Mouse (Mus musculus) activated CD4-positive, CD25-positive, alpha-beta regulatory T cell, adult 4 months (primary cell): ENCODE data around the gene Kdm2b. TPM values are rescaled to one million over a fixed set of nuclear protein-coding genes. Genes with fewer than 3 reads are reported as not detected.
A peak's percentile ranks its signal among the peaks of the same experiment; 100 is the strongest.

Source experiments
- ATAC-seq: one replicate; pipeline ENCODE4 v1.8.0; 2017
- polyA plus RNA-seq, 2 experiments: library from polyadenylated mRNA; unstranded; fragments of 100-300 nt; shearing (Covaris generic); gene quantifications; one replicate each; pipeline ENCODE4 v1.2.1; 2017

Gene Kdm2b
- polyA plus RNA-seq, 2 experiments from 2014 or later: 28.2 to 43.2 TPM

DNA sequence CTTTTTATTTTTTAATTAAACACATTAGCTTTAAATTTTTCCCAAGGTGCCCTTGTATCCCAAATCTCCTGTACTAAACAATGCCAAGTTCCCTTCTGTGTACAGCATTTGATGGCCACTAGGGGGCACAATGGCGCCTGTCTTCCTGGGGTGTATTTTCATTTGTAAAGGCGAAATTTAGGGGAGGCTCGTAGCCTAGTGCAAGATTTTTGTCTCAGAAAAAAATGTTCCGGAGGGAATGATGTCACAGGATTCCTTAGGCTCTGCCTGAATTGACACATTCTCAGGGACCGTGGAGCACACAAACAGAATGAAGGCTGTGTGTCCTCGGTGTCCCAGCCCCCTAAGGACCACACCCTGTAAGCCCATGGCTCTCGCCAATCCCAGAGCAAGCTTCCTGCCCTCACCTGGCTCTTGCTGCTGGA is 64.1 kb downstream of the Kdm2b start:
- ATAC-seq: no peak

DNA sequence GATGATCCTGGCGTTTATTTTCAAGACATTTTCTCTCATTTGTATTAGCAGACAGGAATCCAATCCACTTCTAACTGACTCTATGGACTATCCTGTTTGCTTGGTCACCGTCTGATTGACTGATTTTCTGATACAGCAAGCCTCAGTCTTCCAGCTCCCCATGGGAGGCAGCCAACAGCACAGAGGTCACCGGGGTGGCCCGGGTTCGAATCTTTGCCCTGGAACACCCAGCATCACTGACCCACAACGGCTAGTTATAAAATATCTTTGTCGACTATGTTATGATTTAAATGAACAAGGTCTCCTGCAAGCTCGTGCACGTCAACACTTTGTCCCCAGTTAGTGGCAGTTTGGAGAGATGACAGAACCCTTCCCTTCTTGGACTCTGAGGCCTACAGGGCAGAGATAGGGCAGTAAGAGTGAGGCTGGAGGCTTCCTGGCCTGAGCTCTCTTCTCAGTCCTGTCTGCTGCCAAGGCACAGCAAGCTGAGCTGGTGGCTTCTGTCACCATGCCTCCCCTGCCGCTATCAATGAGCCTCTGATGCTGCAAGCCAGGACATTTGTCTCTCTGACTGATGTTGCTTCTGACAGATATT is 65.7 kb downstream of the Kdm2b start:
- no peak for ATAC-seq

DNA sequence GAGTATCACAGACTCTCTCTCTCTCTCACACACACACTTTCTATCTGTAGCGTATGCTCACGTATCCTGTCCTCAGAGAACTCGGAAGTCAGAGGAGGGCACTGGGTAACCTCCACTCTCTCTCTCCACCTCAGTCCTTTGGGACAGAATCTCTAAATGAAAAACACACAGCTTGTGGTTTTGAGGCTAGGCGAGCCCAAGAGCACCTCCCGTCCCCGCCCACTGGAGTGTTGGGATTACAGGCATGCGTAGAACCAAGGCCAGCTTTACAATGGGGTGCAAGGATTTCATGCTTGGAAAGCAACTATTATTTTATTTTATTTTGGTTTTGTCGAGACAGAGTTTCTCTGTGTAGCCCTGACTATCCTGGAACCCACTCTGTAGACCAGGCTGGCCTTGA is 67.7 kb downstream of the Kdm2b start:
- no peak for ATAC-seq

DNA sequence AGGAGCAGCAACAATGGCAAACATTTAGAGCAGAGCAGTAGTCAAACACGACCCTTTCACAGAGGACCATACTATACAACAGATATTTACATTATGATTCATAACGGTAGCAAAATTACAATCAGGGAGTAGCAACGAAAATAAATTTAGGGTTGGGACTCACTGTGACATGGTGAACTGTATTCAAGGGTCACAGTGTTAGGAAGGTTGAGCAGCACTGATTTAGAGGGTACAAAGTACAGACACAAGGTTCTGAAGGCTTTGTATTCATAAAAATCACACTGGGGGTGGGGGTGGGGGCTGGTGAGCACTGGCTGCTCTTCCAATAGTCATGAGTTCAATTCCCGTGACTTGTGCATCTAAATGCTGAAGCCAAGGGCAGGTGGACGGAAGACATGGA is 69.1 kb downstream of the Kdm2b start:
- no peak for ATAC-seq

DNA sequence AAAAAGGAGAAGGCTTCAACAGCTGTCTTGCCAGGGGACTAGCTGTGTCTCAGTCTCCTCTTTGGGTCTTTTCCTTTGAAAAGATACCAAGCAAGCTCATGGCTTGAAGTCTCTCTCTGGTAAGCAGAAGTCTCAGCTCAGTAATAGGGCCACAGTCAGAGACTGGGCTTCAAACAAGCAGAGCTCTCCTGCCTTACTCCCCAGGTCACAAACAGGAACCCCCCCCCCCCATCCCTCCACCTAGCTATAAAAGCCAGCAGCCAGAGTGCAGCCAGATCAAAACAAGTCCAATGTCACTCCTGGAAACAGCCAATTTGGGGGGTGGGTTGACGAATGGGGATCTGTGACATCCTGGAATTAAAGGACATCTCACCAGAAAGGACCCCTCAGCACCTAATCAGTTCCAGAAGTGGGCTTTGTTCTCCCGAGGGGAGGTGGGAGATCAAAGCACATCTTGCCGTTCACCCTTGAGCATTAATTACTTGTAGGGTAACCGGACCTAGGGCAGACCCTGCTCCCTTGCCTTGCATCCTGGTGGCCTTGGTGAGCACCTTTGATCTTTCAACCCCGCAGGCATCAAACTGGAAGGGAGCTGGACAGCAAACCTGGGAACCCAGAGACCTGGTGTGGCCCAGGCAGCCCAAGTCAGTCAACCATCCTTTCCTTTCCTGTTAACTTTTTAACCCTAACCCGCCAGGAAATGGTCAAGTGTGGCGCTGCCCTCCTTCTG is 71.5 kb downstream of the Kdm2b start:
- ATAC-seq: no peak

DNA sequence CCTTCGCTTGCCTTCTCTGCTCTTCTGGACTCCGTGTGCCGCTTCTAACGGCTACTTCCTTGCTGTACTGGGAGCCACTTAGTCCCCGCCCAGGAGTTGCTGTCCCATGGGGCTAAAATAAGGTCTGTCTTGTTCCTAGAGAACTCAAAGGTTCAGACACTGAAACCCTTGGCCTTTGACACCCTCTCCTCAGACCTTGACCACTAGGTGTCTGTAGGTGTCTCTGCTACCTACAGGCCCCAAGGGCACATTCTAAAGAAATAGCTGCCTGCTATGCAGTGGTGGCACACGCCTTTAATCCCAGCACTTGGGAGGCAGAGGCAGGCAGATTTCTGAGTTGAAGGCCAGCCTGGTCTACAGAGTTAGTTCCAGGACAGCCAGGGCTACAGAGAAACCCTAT is 73.5 kb downstream of the Kdm2b start:
- ATAC-seq: no peak

DNA sequence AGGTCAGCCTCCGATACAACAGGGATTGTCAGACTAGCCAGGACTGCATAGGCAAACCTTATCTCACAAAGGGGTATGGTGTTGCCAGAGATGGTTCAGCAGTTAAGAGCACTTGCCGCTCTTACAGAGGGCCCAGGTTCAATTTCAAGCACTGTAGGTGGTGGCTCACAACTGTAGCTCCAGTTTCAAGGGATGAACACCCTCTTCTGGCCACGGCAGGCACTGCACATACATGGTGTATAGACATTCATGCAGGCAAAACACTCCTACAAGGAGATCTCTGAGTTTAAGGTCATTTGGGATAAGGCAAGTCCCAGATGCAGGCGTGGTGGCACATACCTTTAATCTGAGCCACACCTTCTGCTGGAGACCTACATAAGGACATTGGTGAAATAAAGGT is 76.8 kb downstream of the Kdm2b start:
- ATAC-seq: no peak

DNA sequence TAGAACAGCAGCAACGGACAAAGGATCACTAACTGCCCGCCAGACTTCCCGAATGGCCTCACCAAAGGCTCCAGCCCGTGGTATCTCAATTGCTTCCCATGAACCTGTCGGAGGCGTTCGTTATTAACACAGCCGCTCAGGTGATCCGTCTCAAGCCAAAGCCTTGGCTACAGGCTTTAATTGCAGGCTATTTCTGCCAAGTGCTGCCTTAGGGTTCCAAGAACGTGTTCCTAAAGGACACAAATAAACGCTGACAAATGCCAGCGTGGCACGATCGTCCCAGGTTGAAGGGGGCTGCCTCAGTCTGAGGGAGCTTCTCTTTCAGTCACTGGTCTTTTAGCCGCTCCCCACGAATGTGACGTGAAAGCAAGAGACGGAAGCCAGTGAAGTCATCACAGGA is 80.1 kb downstream of the Kdm2b start:
- no peak for ATAC-seq

DNA sequence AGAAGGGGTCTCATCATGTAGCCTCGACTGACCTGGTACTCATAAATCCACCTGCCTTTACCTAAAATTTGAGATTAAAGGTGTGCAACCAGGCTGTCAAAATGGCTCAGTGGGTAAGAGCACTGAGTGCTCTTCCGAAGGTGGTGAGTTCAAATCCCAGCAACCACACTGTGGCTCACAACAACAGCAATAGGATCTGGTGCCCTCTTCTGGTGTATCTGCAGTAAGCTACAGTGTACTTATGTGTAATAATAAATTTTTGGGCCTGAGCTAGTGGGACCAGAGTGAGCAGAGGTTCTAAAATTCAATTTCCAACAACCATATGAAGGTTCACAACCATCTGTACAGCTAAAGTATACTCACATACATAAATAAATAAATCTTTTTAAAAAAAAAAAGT is 81.6 kb downstream of the Kdm2b start:
- no peak for ATAC-seq

DNA sequence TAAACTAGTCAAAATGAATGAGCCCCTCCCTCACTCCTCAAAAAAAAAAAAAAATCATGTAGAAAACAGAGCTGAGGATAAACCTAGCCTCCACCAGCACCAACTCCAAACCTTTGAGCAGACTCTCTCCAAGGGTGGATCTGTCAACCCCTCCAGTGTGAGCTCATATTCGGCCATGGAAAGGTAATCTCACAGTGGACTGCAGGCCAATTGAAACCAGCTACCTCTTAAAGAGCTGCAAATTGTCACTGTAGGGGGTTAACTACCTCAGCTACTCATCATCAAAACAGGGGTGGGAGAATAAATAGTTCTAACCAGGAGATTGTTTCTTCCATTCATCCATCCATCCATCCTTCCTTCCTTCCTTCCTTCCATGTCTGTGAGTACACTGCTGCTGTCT is 82.4 kb downstream of the Kdm2b start:
- no peak for ATAC-seq

DNA sequence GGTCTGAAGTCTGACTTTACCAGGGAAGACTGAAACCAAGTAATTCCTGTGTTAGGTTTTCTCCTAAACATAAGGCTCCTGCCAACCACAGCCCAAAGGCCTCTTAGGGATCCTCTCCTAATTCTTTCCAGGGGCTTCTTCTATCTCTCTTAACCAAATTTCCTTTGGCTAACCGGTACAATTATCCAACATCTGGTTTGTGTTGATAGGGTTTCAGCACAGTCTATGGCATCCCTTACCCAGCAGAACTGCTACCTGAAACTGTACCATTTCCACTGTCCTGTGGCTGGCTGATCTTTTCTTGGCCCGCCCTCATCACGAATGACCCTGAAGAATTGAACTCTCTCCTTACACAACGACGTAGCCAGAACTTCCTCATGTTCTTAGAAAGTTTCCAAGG is 86.5 kb downstream of the Kdm2b start:
- ATAC-seq: no peak

DNA sequence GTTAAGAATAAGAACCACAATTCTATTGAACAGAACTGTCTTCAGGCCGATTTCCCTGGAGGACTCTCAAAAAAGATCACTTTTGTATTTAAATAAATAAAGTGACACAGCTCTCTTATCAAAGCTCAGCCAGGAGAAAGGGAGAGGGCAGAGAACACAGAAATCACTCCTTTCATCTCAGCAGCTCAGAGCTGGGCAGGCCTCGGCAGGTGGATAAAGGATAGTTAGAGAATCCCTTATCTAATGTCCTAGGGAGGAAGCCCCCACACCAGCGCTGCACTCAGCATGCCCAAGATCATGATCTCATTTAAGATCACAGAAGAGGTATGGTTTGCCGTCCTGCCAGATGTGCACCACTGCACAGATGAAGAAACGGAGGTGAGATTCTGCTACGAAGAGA is 87.4 kb downstream of the Kdm2b start:
- no peak for ATAC-seq

DNA sequence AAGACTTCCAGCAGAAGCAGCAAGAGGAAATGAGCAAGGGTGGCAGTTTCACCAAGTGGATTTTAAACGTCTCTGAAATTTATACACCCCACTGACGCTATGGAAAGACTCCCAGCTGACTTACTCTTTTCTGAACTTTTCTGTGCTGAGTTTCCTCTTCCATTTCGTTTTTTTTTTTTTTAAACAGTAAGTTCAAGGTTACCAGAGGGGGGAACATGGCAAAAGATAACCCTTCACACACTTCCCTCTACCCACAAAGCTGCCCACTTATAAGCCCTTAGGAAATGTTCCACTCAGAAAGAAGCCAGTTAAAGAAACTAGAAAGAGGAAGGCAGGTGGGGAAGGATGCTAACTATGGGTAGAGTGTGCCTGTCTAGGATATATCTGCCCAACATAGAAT is 88.0 kb downstream of the Kdm2b start:
- ATAC-seq: no peak

DNA sequence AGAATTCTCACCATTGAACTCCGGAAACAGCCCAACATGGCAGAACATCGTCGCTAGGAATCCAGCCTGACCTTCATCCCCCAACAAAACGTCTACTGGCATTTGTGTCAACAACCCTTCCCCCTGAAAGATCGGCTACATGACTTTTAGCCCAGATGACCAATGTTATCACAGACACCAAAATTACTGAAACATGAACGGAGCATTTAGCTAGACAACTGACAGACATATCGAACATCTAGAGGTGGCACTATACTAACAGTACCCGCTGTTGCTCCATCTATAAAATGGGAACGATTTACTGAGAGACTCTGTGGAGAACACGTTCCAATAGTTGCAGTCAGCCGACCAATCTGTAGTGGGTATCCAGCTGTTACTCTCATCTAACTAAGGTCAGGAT is 88.4 kb downstream of the Kdm2b start:
- no peak for ATAC-seq

DNA sequence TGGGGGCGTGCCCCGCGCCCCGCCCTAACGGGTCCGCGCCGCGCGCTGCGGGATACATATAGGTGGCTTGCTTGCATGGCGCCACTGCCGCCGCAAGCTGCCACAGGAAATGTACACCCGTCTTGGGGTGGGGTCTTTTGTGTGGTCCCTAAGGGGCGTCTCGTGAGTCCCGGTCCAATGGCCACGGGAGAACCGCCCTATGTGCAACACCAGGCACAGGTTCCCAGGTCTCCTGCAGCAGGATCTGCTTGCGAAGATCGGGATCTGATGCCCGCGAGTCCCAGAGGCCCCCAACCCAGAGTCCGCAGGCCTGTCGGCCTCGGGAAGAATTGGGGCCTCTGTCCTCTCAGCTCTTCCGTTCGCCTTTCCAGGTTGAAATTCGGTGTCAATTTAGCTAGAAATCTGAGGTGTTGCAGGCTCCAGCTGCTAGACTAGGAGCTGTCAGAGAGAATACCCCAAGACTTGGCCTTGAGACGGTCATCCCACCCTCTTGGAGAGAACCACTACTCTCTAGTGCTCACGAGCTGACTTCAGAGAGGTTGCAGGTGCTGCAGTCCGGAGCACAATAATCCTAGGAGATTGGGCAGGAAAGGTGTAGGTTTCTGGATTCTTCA is 89.0 kb downstream of the Kdm2b start:
- no peak for ATAC-seq

DNA sequence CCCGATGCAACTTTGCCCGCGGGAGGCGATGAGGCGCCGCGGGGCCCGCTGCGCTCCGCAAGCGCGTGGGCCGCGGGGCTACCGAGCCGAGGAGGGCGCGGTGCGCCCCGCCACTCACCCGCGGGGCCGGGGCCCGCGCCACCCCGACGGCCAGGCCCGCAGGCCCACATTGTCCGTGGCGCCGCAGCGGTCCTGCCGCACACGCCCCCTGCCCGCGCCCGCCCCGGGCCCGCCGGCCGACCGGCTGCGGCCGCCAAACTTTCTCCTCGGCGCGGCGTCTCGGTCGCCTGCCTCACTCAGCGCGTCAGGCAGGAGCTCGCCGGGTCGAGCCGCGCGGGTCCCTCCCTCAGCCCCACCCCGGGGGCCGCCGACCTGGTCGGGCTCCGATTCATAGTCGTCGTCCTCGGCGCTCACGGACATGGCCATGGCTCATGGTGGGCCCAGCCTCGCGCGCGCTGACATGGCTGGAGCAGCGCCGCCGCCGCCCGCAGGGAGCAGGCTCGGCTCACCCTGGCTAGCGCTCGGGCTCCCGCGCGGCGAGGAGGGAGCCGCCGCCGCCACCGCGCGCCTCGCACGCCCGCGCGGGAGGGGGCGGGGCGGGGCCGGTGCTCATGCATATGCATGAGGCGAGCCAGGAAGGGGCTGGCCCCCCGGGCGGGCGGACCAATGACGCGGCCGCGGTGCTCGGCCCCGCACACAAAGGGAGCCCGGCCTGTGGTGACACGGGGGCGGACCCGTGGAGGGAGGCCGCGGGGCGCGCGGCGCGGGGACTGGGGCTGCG is 89.7 kb downstream of the Kdm2b start:
- ATAC-seq: peak; percentile 91

DNA sequence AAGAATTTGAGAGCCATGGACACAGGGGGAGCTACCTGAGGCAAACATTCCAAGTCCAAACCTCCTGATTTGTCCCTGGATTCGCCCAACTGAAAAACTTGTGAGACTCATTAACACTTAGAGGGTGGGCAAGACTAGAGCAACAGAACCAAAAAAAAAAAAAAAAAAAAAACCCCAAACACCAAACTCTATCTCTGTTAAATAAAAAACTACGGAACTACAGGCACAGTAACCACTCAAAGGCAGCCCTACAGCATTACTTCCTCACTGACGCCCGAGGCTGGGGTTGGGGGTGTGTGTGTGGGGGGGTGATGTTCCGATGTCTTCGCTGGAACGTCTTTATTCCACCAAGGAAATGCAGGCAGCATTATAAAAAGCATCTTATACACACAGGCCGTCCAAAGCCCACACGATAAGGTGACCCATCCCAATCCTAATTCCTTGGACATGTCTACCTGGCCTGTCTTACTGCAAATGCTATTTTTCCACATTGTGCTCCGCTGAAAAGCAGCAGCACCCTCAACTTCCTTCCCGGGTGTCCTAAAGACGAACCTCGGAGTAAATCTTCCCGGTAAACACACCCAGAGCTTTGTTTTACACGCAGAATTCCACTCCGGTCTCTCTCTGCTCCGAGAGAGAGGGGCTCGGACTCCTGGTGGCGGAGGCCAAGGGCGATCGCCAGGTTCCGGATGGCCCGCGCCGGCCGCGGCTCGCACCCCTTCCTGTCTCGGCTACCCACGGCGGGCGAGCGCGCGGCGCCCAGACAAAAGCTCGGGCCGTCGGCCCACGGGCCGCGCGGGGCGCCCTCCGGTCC is 90.5 kb downstream of the Kdm2b start:
- no peak for ATAC-seq

DNA sequence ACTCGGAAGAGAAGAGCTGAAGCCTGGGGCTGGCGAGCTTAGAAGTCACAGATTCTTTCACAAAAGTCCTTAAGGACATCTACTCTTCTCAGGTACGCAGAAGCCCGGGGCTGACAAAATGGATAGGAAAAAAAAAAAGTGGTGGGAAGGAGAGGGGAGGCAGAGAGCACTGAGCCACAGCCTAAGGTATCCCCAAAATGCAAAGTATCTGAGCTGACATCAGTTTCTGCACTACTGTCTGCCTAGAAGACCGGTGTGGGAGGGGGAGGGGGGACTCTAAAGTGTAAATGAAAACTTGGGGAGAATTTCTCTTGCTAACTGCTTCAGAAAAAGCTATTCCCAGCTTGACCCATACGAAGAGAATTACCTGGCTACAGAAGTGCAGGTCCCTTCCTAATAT is 91.5 kb downstream of the Kdm2b start:
- ATAC-seq: no peak

DNA sequence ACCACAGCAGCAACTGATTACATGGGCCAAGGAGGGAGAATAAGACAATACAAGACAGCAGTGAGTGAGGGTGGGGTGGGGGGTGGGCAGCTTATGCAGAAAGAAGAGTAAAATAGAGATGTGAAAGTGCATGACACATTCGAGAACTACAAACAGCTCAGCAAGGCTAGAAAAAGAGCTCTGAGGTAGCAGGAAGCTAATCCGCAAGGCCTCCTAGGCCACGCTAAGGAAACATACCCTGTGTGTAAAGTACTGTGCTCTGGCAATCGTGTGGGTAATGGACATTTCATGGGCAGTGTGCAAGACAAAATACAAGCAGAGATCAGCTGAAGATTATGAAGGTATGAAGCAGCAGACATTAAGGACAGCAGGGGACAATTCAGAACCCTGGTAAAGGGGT is 94.8 kb downstream of the Kdm2b start:
- no peak for ATAC-seq

DNA sequence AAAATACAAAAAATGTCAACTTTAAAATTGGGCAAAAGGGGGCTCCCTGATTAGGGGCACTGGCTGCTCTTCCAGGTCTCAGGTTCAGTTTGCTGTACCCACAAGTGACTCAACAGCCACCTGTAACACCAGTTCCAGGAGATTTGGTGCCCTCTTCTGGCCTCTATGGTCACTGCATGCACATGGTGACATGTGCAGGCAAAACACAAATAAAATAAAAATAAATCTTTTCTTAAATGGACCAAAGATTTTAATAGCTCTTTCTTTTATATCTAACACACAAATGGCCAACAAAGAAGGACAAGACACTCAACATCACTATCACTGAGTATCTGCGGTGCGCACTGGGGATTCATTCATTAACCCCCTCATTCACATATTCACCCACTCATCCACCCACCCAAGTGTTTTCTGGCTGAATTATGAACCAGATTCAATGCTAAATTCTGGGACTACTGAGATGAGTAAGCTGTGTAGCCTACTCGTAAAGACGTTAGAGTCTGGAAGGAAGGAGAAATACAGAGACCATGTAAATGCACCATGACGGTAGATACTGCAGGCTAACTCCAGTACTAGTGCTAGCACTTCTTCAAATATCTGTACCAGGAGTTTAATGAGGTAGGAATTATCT is 95.5 kb downstream of the Kdm2b start:
- ATAC-seq: peak; percentile 36

DNA sequence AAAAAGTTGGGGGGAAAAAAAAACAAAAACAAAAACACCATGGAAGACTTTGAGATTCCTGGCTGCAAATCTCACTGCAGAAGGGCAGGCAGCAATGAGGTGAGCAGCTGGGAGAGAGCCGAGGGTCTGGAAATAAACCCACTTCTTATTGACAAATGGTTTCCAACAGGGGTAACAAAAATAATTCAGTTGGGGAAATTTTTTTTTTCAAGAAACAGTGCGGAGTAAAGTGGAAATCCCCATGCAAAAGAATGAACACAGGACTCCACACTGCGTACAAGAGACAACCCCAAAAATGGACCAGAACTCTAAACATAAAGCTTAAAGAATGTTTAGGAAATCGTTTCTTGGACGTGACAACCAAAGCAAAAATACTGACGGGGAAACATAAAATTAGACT is 96.4 kb downstream of the Kdm2b start:
- no peak for ATAC-seq

DNA sequence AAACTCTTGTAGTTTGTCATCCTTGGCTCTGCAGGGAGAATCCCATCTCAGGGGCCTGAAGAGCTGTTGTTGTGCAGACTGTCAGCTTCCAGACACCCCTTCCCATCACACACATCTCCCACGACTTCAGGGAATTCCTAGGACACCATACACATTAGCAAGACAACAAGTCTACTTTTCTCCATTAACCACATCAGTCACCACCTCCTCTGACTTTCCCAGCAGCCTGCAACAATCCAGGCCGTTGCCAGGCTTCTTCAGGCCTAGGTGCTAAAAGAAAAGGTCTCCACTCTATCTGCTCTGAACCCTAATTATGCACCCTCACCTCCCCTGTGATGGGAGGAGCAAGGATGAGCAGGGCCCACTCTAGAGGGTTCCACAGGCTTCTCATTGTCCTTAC is 99.2 kb downstream of the Kdm2b start:
- ATAC-seq: no peak
